Mouse (Mus musculus) yolk sac, embryonic 10.5 days (tissue): ENCODE measurements at regions not wholly inside any gene's neighbourhood (a gene's known extent, or its start where the extent isn't known, plus 50 kb on each side); places are given as distances from the start of the nearest gene placed in this dataset.

Source experiments
- DNase-seq: peaks from one replicate; pipeline ENCODE4 v3.0.0-alpha.2; 2017; ENCODE audit warnings: low spot score

DNA sequence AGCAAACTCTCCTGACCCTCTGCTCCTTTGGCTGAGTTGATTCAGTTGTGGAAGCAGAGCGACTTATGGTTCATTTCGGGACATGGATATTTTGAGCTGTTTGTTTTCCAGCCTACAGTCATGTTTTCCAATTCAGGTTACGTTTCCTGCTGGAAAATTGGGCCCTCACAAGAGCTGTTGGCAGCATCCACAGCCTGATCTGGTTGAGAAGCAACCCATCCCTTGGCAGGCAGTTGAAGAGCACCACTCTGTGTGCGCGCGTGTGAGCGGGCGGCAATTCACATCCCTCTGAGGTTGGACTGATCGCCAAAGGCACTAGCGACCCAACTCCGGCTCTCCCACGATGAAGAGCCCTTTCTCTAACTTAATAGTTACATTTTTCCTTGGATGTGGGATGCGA is 457.1 kb downstream of the Tmem38b start:
- DNase-seq: no peak

GRCm38 (mm10) chr4:54313804-54314203 is 488.0 kb downstream of the Tmem38b start:
- no peak for DNase-seq

GRCm38 (mm10) chr4:54324851-54325250 is 499.0 kb downstream of the Tmem38b start:
- no peak for DNase-seq

GRCm38 (mm10) chr4:54328273-54328672 is 502.4 kb downstream of the Tmem38b start:
- no peak for DNase-seq

DNA sequence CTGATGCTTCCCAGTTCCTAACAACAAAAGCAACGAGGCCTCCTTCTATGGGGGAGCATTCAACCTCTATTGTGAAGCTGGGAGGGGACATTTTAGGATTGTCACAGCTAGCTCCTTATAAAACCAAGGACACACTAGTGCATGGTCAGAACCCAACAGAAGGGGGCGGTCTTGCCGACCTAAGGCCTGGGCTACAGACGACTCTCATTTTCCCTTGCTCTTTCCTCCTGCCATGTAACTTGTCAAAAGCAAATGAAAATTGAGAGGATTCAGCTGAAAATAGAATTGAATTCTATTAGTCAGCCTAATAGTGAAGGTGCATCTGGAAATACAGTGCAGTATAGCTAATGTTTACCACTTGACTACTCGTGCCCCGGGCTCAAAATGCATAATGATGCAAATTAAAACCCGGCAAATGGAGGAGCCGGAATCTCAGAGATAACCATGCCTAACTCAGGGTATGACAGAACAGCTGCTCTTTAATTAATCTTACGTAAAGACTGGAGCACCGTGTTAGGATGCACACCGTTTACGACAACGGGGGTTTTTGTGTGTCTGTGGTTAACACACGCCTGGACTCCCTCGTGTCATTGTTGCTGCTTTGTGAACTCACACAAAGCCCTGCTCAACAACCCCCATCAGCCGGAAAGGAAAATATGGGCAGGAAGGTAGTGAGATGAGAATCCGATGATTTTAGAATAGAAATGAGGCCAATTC is 503.0 kb downstream of the Tmem38b start:
- DNase-seq: no peak

GRCm38 (mm10) chr4:54330686-54331085 is 504.8 kb downstream of the Tmem38b start:
- no peak for DNase-seq

DNA sequence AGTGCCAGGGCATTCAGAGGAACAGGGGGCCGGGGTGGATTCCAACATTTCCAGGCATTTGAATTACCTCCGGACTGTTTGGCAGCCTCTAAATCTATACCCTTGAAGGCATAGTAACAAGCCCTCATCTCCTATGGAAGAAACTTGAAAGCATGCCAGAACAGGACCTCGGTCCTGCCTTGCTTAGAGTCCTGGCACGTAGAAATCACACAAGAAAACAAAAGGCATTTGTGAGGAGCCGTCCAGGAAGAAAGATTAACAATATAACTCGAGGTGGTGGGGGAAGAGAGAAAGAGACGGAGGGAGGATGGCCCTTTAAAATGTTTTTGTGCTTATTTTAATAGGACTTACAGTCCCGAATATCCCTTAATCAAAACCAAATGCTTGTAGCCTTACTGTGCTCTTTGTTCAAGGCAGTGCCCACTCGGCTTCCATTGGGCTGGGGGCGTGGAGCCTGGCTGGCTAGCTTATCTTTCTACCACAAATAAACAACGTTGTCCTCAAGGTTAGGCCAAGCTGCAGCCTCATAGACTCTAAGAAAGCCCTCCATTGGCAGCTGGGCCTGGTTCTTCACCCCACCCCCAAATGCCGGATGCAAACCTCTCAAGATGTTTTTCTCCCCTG is 505.9 kb downstream of the Tmem38b start:
- no peak for DNase-seq

DNA sequence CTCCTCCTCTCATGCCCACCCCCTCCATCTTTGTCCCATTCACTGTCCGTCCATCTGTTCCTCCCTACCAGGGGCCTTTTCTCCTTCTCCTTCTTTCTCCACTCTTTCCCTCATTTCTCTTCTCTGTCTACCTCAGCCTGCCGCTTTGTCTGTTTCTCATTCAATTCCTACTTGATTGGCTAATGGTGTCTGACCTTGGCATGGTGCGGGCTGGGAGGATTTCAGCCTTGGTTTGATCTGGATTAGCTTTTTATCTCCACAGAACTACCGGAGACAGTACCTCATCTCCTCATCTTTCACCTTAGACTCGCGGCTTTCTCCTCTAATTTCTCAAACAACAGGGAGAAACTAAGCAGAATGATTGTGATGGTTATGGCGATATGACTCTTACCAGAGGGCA is 506.4 kb downstream of the Tmem38b start:
- no peak for DNase-seq

DNA sequence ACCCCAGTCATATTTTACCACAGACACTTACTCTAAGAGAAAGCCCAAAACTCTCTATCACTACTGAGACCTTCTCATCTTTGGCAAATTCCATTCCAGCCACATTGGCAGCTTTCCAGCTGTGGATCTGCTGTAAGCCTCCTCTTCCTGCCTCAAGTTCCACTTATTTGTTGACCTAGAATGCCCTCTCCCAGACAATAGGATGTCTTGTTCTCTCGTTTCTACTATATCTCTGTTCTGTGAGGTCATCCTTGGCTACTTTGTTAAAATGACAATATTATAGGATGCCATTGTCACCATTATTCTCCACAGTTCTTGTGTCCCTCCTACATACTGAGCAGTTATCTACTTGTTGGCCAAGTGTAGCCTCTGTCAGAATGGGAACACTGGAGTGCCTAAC is 512.7 kb downstream of the Tmem38b start:
- DNase-seq: no peak

- DNase-seq: no peak
These were observed 514.3 kb downstream of the Tmem38b start for GRCm38 (mm10) chr4:54340106-54340505.

DNA sequence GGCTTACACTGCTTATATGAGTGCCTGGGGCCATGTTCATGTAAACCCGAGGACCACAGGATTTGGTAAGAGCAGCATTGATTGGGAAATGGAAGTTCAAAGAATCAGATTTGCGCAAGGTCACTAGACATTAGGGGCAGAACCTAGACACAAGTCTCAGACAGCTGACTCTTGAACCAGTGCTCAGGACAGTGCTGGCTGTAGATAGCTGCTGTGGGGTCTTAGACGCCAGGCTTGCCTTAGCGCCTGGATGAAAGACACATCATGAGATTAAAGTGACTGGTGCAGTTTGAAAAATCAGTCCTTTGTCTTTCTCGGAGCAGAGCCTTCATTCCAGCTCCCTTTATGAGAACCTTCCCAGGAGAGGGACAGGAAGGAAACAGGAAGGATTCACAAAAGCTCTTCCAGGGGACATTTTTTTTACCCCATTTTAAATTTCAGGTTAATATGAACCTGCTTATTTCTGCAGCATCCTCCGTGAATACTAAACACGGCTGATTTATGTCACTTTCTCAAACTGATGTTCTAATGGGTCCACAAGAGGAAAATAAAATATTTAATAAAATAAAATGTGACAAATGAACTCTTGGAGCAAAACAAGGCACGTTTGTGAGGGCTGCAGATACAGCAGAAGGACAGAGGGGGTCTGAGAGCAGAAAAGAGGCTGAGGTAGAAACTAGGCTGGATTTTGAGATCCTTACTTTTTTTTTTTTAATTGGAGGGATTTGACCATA is 528.0 kb downstream of the Tmem38b start:
- DNase-seq: no peak

GRCm38 (mm10) chr4:54354391-54354726 is 528.5 kb downstream of the Tmem38b start:
- no peak for DNase-seq

- no peak for DNase-seq
These were observed 529.7 kb downstream of the Tmem38b start for GRCm38 (mm10) chr4:54355381-54356040.

GRCm38 (mm10) chr4:54356041-54356427 is 530.2 kb downstream of the Tmem38b start:
- no peak for DNase-seq

DNA sequence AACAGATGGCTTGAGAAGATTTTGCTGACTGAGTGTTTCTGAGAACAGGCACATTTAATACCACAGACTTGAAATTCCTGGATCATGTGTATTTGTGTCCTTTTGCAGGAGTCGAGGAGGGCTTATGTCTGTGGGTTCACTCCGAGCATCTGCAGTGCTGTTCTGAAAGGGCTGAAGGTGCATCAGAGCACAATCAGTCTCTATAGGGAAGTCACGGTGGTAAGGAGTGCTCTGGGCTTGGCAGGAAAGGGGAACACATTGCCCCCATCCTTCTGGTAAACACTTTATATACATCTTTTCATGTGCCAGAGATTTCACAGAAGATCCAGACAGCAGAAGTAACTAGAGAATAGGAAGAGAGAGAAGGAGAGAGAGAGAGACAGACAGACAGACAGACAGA is 545.1 kb downstream of the Tmem38b start:
- DNase-seq: no peak

DNA sequence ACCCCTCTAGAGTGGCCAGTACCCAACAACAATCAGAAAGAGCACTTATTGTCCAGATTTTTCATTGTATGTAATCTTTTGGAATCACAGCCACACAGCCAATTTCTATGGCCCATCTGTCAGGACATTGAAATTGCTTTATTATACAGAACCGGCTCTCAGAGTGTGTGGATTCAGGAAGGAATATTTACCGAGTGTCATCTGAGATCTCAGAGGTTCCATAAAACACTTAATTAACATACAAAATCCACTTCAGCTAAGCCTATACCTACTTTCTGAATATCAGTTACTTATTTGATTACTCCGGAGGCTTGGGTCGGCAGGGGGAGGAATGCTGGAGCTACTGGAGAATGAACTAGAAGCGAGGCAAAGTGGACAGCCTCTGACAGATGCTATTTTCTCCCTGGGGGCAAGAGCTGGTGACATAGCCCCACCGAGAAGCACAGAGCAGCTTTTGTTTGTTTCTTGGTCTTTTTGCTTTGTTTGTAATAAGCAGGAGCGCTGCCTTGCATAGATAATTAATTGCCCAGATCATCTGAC is 545.6 kb downstream of the Tmem38b start:
- no peak for DNase-seq

- peak; percentile 82 for DNase-seq
These were observed 547.8 kb downstream of the Tmem38b start for GRCm38 (mm10) chr4:54373606-54374005.

DNA sequence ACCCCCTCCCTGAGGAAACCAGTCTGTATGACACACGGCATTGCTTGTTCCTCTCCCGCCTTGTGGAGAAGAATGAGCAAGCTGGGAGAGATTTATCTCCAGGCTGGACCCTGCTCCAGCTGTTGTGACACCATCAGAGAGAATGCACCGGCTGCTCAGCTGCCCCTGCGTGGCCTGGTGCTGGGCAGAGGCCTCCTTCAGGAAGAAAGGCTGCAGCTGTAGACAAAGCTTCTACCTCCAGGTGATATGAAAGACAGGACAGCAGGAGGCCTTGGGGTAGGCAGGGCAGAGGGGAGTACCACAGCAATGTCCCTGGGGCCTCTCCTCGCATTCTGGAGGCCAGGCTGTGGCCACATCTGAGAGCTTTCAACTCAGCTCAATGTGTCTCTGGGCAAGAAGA is 548.6 kb downstream of the Tmem38b start:
- DNase-seq: peak; percentile 23

GRCm38 (mm10) chr4:54387460-54387859 is 557.4 kb upstream of the Zfp462 start:
- DNase-seq: no peak

DNA sequence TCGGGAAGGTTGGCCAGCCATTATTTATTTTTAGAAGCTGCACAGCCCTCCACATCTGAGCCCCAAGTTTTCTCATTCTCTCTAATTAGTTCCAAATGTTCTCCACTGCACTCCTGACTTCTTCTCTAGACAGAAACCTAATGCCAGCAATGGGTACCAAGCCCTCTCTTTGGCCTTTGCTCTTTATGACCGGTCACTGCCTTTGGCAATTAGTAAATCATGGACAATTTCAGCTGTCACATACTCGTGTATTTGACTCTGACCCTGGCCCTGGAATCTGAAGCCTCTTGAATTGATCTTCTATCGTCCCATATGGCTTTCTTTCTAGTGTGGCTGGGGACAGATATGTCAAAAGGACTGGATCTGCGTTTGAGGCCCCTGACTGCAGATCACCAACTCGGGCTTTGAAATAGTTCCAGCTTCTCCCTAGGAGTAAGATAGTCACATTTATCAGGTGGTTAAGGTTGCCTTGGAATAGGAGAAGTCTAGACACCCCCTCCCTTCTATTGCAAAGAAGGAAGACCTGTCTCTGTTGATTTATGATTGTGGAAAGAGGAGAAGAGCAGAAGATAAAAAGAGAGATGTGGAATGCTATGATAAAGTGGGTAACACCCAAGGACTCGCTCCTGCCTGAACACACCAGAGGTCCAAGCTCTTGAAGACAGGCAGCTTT is 553.2 kb upstream of the Zfp462 start:
- peak; percentile 18 for DNase-seq

DNA sequence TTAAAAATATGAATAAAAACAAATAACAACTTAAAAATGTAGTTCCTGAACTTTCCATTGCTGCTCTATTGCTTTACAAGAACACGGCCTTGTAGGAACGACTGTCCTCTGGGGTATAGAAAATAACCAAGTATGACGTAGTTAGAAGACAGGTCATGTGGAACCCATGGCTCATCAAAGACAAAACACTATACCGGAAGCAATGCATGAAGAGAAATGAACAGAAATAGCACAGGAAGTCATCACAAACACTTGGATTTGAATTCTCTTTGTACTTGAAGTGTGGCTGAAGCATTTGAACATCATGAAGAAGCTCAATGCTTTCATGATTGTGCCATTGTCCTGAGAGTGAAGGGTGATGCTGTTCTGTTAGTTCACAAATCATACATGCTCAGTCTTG is 538.7 kb upstream of the Zfp462 start:
- DNase-seq: no peak

GRCm38 (mm10) chr4:54407930-54408329 is 536.9 kb upstream of the Zfp462 start:
- no peak for DNase-seq
